Mouse (Mus musculus) liver, embryonic 15.5 days (tissue): ENCODE results near the gene Rabep1. TPM values are rescaled to one million over a fixed set of nuclear protein-coding genes. Genes with fewer than 3 reads are reported as not detected.

ENCODE experiments used
- ATAC-seq: fragments of 200-750 bp; cut with Nextera tagmentation; 2 replicates; pipeline ENCODE4 v1.8.0; 2017; ENCODE audit warnings: moderate number of reproducible peaks, mild to moderate bottlenecking, moderate library complexity; ENCODE audit not compliant: insufficient read depth
- H3K27ac ChIP-seq: fragments of 300-500 bp; sonication (generic); replicated peaks from 2 replicates; pipeline ENCODE4 v1.5.1; 2015; ENCODE audit warnings: mild to moderate bottlenecking, inconsistent platforms
- H3K27me3 ChIP-seq: fragments of 300-500 bp; sonication (generic); 2 replicates; pipeline ENCODE4 v1.6.1; 2015; ENCODE audit warnings: mild to moderate bottlenecking, inconsistent platforms
- H3K36me3 ChIP-seq: fragments of 300-500 bp; sonication (generic); replicated peaks from 2 replicates; pipeline ENCODE4 v1.6.1; 2015; ENCODE audit warnings: moderate library complexity, mild to moderate bottlenecking, inconsistent platforms
- H3K4me1 ChIP-seq: fragments of 300-500 bp; sonication (generic); replicated peaks from 2 replicates; pipeline ENCODE4 v1.6.1; 2015; ENCODE audit warnings: inconsistent platforms
- H3K4me2 ChIP-seq: fragments of 300-500 bp; sonication (generic); 2 replicates; pipeline ENCODE4 v1.6.1; 2015; ENCODE audit warnings: moderate library complexity, mild to moderate bottlenecking, inconsistent platforms
- H3K4me3 ChIP-seq: fragments of 300-500 bp; sonication (generic); replicated peaks from 2 replicates; pipeline ENCODE4 v1.5.1; 2015; ENCODE audit warnings: mild to moderate bottlenecking, inconsistent platforms
- H3K9ac ChIP-seq: fragments of 300-500 bp; sonication (generic); 2 replicates; pipeline ENCODE4 v1.6.1; 2015; ENCODE audit warnings: moderate library complexity, mild to moderate bottlenecking, inconsistent platforms
- H3K9me3 ChIP-seq: fragments of 300-500 bp; sonication (generic); replicated peaks from 2 replicates; pipeline ENCODE4 v1.6.1; 2016; ENCODE audit warnings: inconsistent platforms
- WGBS: fragments of 180-500 bp; shearing (Covaris S2); methylation state at CpG from one replicate; pipeline ENCODE4 v1.1.7; 2015; ENCODE audit warnings: mixed read lengths; ENCODE audit not compliant: insufficient replicate concordance; 5-methylcytosine and 5-hydroxymethylcytosine counted together
- polyA plus RNA-seq: library from polyadenylated mRNA; unstranded; fragments of >200 nt; fragmentation: Nextera tagmentation; extraction: Ambion mirVana; gene quantifications from 2 replicates; pipeline ENCODE4 v1.2.1, GENCODE M21; 2015

Gene Rabep1
- polyA plus RNA-seq, 1 experiment from 2014 or later, result 13.1 TPM

DNA sequence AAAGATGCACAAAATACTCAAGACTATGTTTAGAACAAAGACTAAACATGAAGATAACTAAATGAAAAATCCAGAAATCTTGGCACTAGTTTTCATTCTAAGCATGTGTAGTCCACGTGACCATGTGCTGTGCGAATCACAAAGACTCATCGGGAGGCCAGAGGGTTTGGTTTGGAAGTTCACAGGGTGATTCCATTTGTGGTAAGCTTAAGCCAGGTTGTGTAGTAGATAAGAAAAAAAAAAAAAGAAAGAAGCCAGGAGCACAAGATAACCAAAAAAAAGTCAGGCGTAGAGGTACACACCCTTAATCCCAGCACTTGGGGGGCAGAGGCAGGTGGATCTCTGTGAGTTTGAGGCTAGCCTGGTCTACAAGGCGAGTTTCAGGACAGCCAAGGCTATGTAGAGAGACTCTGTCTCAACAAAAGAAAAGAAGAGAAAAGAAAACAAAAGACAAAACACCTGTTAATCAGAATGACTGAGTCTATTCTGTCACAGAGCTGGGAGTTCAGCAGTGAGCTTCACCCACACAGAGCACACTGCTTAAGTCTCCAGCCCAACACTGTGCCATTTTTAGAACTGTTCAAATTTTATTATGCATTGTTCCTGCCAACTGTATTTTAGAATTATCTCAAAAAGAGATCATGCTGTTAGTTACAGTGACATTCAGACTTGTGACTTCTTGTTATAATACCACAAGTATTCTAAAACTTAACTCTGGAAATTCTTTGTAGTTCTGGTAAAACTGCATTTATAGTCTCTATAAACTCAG, 116.4 kb downstream of the Rabep1 start:
- no peak overlapping the region for H3K27ac ChIP-seq
- no peaks in the 10 kb centered on the region for H3K9me3 ChIP-seq
- no peak overlapping the region for H3K4me2 ChIP-seq
- no peak overlapping the region for H3K4me3 ChIP-seq
- WGBS, result 49% methylated on average over 5 of the region's 5 CpGs
- H3K4me1 ChIP-seq, result peaks cover 19% of the 10 kb centered on the region
- H3K36me3 ChIP-seq, result peaks cover 96% of the 10 kb centered on the region
- H3K27me3 ChIP-seq, result no peaks in the 10 kb centered on the region
- ATAC-seq, result no peak
- no peak overlapping the region for H3K9ac ChIP-seq

DNA sequence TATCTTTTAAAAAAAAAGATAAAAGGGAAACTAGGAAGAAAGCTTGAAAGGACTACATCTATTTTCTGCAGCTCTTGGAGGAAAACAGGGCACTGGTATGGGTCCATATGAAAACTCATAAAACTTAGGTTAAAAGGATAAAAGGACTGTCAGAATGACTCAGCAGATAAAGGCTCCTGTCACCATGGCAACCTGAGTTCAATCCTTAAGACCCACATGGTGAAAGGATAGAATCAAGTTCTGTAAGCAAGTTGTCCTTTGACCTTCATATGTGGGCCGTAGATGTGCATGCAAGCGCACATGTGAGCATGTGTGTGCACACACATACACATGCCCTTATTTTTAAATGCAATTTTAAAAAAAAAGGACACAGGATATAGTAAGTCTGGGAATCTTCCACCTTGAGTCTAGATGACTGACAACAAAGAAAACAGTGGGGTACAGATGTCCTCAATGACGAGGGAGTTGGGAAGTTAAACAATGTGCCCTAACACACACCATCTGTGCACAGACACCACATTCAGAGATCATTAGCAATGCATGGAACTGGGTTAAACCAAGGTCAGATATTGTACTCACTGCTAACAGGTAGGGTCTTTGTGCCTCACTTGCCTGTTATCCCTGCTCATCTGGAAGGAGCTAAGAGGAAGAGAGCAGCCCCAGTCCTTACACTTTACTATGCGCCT, 119.8 kb downstream of the Rabep1 start:
- H3K36me3 ChIP-seq, result peaks cover 72% of the 10 kb centered on the region

DNA sequence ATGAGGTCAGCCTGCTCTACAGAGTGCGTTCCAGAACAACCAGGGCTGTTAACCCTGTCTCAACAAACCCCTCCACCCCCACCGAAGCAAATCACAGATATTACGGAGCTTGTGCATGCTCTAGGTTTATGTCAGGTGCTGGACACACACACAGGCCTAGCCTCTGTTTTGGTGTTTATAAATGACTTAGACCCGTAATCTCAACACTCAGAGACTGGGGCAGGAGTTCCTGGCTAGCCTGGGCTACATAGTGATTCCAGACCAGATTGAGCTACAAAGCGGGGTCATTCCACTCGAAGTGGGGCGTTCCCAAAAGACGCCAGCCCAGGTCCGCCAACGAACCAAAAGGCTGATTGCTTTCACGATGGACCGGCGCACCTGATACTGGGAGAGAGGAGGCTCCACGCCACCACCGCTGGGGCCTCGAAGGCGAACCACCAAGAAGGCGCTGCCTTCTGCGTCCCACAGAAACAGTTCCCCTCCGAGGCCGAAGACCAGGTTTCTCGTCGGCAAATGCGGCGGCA, 124.8 kb downstream of the Rabep1 start:
- ATAC-seq, result no peak
- H3K36me3 ChIP-seq, result peaks cover 52% of the 10 kb centered on the region
- peak overlapping the region; percentile 82 for H3K4me2 ChIP-seq
- peak overlapping the region; percentile 94 for H3K4me3 ChIP-seq
- peak overlapping the region; percentile 98 for H3K27ac ChIP-seq
- H3K4me1 ChIP-seq, result peaks cover 53% of the 10 kb centered on the region
- under 1% methylated on average over 25 of the region's 25 CpGs for WGBS
- peak overlapping the region; percentile 86 for H3K9ac ChIP-seq
- H3K27me3 ChIP-seq, result no peaks in the 10 kb centered on the region
- no peaks in the 10 kb centered on the region for H3K9me3 ChIP-seq

More for the DNA sequence above, 119.8 kb downstream of the Rabep1 start:
- Histone ChIP-seq H3K4me3 (no peak overlapping the region), H3K27ac (no peak overlapping the region), H3K4me1 (peaks cover 37% of the 10 kb centered on the region), H3K27me3 (no peaks in the 10 kb centered on the region), H3K4me2 (no peak overlapping the region), H3K9ac (no peak overlapping the region), H3K9me3 (no peaks in the 10 kb centered on the region)
- 81% methylated on average over 4 of the region's 4 CpGs for WGBS
- 0 out of 2 replicates have a peak, but pooled peaks have one; percentile 16 for ATAC-seq

DNA sequence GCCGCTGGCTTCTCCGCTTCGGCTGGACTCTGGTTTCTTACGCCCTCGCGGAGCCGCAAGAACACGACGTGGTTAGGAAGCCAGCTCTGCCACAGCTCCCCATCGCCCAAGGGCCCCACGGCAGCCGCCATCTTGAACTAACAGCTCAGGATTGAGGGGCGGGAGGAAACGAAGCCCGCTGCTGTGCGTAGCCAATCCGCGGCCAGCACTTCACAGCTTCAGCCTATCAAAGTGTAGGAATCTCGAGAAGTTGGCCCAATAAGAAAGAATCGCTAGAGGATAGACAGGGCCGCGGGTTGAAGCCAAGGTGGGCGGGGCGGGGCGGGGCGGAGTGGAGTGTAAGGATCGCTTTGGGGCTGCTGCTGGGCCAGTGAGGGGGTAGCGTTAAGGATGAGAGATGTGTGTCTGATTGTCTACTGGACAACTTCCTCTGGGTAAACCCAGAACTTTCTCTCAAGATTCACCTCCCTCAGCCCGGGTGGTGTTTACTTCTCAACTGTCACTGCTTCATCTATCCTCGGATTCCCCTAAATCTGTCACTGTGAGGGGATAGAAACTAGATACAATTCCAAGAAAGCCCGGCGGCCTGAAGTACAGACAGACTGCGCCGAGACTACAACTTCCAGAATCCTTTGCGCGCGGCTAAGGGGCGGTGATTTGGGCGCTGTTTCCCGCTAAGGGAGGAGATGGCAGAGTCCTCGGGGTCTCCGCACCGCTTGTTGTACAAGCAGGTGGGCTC, 125.4 kb downstream of the Rabep1 start, which contains the start of the genes Nup88 and Rpain:
Gene Nup88, minus strand, starts transcription at position 153 of the 739 bp plus-strand sequence.
Gene Rpain, plus strand, starts transcription at position 393 of the 739 bp plus-strand sequence.
- WGBS, result under 1% methylated on average over 43 of the region's 43 CpGs
- no peaks in the 10 kb centered on the region for H3K27me3 ChIP-seq
- peak within 1 kb of the TSS; percentile 94 for H3K4me3 ChIP-seq
- peaks cover 52% of the 10 kb centered on the region for H3K36me3 ChIP-seq
- H3K9ac ChIP-seq, result peak within 1 kb of the TSS; percentile 86
- H3K9me3 ChIP-seq, result no peaks in the 10 kb centered on the region
- ATAC-seq, result peak; percentile 92
- H3K4me2 ChIP-seq, result peak within 1 kb of the TSS; percentile 82
- peak within 1 kb of the TSS; percentile 98 for H3K27ac ChIP-seq
- H3K4me1 ChIP-seq, result peaks cover 54% of the 10 kb centered on the region

DNA sequence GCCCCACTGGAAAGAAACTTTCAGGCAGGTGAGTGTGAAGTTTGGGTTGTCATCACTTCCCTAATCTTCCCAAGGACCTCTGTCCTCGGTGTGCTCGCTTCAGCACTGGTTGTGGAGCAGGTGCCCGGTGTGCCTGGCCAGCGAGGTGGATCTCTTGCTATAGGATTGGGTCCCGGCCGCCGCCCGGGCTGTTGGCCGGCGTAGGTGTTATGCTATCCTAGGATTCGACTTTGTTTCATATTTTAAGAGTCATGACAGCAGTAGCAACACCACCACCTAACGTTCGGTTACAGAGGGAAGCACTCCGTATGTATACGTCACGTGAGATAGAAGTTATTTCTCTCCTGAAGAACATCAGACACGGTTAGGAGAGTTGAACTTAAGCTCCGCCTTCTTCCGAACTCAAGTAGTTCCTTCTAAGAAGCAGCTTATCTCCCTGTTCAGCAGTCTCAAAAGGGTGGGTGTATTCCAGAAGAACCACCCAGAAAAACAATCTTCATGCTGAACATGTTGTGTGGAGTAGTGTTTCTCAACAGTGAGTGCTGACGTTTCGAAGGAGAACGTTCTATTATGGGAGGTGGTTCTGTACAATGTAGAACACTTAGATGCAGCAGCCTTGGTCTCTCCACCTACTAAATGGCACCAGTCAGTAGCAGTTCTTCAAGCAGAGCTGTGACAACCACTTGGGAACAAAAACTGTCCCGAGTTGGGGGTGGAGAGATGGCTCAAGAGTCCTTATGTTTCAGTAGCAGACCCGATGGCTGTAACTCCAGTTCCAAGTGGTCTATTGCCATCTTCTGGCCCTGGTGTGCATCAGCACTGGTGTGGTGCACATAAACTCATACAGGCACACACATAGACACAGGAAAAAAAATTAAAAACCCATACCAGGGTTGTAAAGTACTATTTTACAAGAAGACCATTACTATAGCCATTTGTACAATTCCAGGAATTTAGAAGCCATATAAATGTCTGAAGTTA, 126.3 kb downstream of the Rabep1 start:
- H3K27ac ChIP-seq, result peak overlapping the region; percentile 98
- H3K36me3 ChIP-seq, result peaks cover 52% of the 10 kb centered on the region
- WGBS, result 5% methylated on average over 24 of the region's 24 CpGs

DNA sequence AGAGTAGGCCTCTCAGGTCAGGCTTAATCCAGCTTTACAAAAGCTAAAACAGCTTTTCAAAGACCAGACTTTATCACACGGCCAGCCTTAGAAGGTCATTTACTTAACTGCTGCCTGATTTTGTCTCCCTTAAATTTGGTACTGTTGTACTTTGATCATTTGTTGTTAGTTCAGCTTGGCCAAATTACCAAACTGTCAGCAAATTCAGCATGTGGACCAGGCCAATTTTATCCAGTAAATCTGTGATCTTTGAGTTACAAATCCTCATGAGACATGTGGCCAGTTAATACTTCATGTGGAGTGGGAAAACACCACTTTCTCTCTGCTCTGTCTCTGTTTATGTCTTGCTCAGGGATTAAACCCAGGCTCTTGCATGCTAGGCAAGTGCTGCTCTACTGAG, 128.0 kb downstream of the Rabep1 start:
- ATAC-seq, result no peak
- Histone ChIP-seq H3K36me3 (peaks cover 62% of the 10 kb centered on the region), H3K27ac (0 out of 2 replicates have a peak overlapping the region, but pooled peaks have one; percentile 0), H3K4me3 (no peak overlapping the region), H3K9me3 (no peaks in the 10 kb centered on the region), H3K9ac (no peak overlapping the region), H3K27me3 (no peaks in the 10 kb centered on the region), H3K4me2 (peak overlapping the region; percentile 79), H3K4me1 (peaks cover 52% of the 10 kb centered on the region)
- WGBS, result 51% methylated on average over 1 of the region's 1 CpGs

More for the DNA sequence above, 126.3 kb downstream of the Rabep1 start:
- Histone ChIP-seq H3K4me3 (peak overlapping the region; percentile 94), H3K4me2 (peak overlapping the region; percentile 79), H3K4me1 (peaks cover 54% of the 10 kb centered on the region), H3K9me3 (no peaks in the 10 kb centered on the region), H3K27me3 (no peaks in the 10 kb centered on the region), H3K9ac (peak overlapping the region; percentile 83)
- ATAC-seq, result peak; percentile 61

DNA sequence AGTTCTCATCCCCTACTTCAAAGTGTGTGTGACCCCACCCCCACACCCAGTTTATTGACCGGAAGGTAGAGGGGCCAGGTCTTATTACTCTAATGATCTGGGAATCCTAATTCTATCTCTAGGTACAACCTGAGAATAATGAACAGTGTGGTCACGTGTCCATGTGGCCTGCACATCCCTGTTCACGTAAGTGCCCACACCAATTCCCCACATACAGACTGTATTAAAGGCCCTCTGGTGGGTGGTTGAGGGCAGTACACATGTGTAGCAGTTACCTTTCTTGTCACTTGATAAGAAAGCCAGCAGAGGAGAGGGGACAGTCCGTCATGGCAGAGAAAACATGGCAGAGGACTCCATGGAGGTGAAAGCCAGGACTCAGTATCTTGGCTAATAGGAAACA, 129.4 kb downstream of the Rabep1 start:
- ATAC-seq, result no peak

DNA sequence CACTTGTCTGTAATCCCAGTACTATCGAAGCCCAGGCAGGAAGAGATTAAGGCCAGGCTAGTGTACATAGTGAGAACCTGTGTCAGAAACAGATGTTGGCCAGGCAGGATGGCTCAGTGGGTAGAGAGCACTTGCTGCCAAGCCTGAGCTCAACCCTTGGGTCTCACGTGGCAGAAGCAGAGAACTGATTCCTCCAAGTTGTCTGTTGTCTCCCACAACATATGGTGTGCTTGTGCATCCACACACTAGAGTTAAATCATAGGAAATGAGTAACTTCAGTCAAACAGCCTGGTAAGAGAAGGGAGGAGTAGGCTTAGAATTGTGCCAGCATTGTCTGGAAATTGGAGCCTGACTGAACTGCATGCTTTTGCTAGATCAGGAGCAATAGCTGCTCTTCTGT, 130.6 kb downstream of the Rabep1 start:
- Histone ChIP-seq H3K4me1 (peaks cover 47% of the 10 kb centered on the region), H3K9me3 (no peaks in the 10 kb centered on the region), H3K4me2 (no peak overlapping the region), H3K36me3 (peaks cover 87% of the 10 kb centered on the region), H3K9ac (no peak overlapping the region), H3K4me3 (no peak overlapping the region), H3K27me3 (no peaks in the 10 kb centered on the region), H3K27ac (no peak overlapping the region)
- WGBS, result 43% methylated on average over 2 of the region's 2 CpGs
- ATAC-seq, result no peak

More for the DNA sequence above, 129.4 kb downstream of the Rabep1 start:
- 71% methylated on average over 4 of the region's 4 CpGs for WGBS
- Histone ChIP-seq H3K9ac (no peak overlapping the region), H3K36me3 (peaks cover 74% of the 10 kb centered on the region), H3K4me3 (no peak overlapping the region), H3K9me3 (no peaks in the 10 kb centered on the region), H3K4me1 (peaks cover 42% of the 10 kb centered on the region), H3K27me3 (no peaks in the 10 kb centered on the region), H3K27ac (no peak overlapping the region), H3K4me2 (no peak overlapping the region)

DNA sequence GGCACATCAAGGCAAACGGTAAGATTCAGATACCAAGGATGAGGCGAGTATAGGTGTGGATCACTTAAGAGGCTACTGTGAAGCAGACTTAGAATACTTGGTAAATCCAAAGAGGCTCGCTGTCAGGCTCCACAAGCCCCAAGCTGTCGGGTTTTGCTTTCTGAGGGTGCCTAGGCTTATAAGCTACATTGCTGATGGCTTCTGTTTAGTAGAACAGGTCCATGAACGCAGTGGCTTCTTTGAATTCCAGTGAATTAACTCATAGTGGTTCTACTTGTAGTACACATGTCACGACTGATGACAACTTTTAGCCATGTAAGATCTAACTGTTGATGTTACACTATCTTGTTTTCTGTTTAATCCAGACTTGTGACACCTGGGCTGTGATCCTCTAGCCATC, 132.7 kb downstream of the Rabep1 start:
- 78% methylated on average over 6 of the region's 6 CpGs for WGBS
- Histone ChIP-seq H3K27ac (no peak overlapping the region), H3K4me1 (peaks cover 53% of the 10 kb centered on the region), H3K27me3 (no peaks in the 10 kb centered on the region), H3K9ac (no peak overlapping the region), H3K4me2 (no peak overlapping the region), H3K9me3 (no peaks in the 10 kb centered on the region), H3K4me3 (no peak overlapping the region), H3K36me3 (peaks cover 90% of the 10 kb centered on the region)
- ATAC-seq, result no peak

DNA sequence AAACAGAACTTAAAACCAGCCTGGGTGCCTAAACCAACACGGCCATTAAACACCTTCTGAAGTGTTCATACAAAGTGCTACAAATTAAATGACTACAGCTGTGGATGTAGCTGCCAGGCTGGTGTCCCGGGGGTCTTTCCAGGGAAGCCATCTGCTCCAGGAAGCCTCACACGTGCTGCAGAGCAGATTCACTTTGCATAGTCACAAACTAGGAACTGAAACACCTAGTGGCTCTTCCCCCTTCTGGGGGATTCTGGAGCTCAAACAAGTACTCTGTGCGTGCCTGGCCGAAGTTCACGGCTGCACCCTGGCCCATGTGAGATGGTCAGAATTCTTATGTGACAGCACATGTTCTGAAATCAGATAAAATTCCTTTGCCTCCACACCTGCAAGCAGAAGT, 135.7 kb downstream of the Rabep1 start:
- no peak overlapping the region for H3K9ac ChIP-seq
- H3K27ac ChIP-seq, result no peak overlapping the region
- peaks cover 71% of the 10 kb centered on the region for H3K36me3 ChIP-seq
- no peaks in the 10 kb centered on the region for H3K27me3 ChIP-seq
- H3K4me2 ChIP-seq, result peak overlapping the region; percentile 99; the same call in 1 of the 2 replicates
- ATAC-seq, result no peak
- no peaks in the 10 kb centered on the region for H3K9me3 ChIP-seq
- no peak overlapping the region for H3K4me3 ChIP-seq
- 86% methylated on average over 6 of the region's 6 CpGs for WGBS
- peaks cover 38% of the 10 kb centered on the region for H3K4me1 ChIP-seq
